In genomic region chr9:72894796-72895352, GRCm38 (mm10) we compare ENCODE assay signal across 18 mouse cellular contexts. TPM values are rescaled to one million over a fixed set of nuclear protein-coding genes. Genes with fewer than 3 reads are reported as not detected.
DNase-seq lines count a peak whose midpoint lies in the region; ATAC-seq and TF ChIP-seq lines count a peak whose summit lies in the region.
"Had no signal": no experiment of that assay in that cellular context is flagged by ENCODE, and none has a peak within 500 bp of the region (broad histone marks: within the 10 kb centered on the region; RNA-seq: fewer than 3 reads in every experiment).

No protein-coding gene starts in this region.

- WGBS in hindbrain, postnatal 0 days: 95% methylated on average over 6 of the region's 6 CpGs
- WGBS in hindbrain, embryonic 13.5 days: 96% methylated on average over 6 of the region's 6 CpGs
- WGBS in lung, postnatal 0 days: 96% methylated on average over 6 of the region's 6 CpGs
- 97% methylated on average over 6 of the region's 6 CpGs for WGBS in hindbrain, embryonic 14.5 days

- peak; percentile 12; the same call in 1 of the 2 replicates for TF ChIP-seq CTCF in hindbrain, postnatal 0 days (IDR thresholded peaks at IDR 0.05; ENCODE audit: low read depth)
- TF ChIP-seq CTCF in lung, postnatal 0 days (IDR thresholded peaks at IDR 0.05): peak; percentile 38

- TF ChIP-seq EP300 in lung, postnatal 0 days (IDR thresholded peaks at IDR 0.05): no peak

- no peaks in the 10 kb centered on the region for H3K4me1 ChIP-seq in hindbrain, postnatal 0 days (ENCODE audit: insufficient read depth, low read length)
- no peaks in the 10 kb centered on the region for H3K4me1 ChIP-seq in hindbrain, embryonic 13.5 days (replicated peaks)
- no peaks in the 10 kb centered on the region for H3K4me1 ChIP-seq in lung, postnatal 0 days (ENCODE audit: insufficient read depth, low read depth, low read length)
- no peaks in the 10 kb centered on the region for H3K4me1 ChIP-seq in hindbrain, embryonic 14.5 days (replicated peaks; ENCODE audit: control insufficient read depth, insufficient read depth, low read length)
- H3K4me1 ChIP-seq: forebrain, embryonic 12.5 days; hindbrain, embryonic 12.5 days; midbrain, embryonic 12.5 days; stomach, embryonic 15.5 days had no signal

- H3K9me3 ChIP-seq in hindbrain, postnatal 0 days (ENCODE audit: low read length): no peaks in the 10 kb centered on the region
- no peaks in the 10 kb centered on the region for H3K9me3 ChIP-seq in hindbrain, embryonic 13.5 days
- H3K9me3 ChIP-seq in lung, postnatal 0 days (ENCODE audit: low read length): no peaks in the 10 kb centered on the region
- no peaks in the 10 kb centered on the region for H3K9me3 ChIP-seq in hindbrain, embryonic 14.5 days (ENCODE audit: control insufficient read depth, low read length)
- H3K9me3 ChIP-seq: forebrain, embryonic 12.5 days; hindbrain, embryonic 12.5 days; limb, embryonic 15.5 days; stomach, embryonic 15.5 days had no signal

- H3K27me3 ChIP-seq in hindbrain, postnatal 0 days (ENCODE audit: insufficient read depth, low read length): no peaks in the 10 kb centered on the region
- H3K27me3 ChIP-seq in hindbrain, embryonic 13.5 days: no peaks in the 10 kb centered on the region
- no peaks in the 10 kb centered on the region for H3K27me3 ChIP-seq in lung, postnatal 0 days (replicated peaks; ENCODE audit: insufficient read depth, low read length)
- H3K27me3 ChIP-seq in hindbrain, embryonic 14.5 days (ENCODE audit: control insufficient read depth, insufficient read depth, low read length): no peaks in the 10 kb centered on the region
- H3K27me3 ChIP-seq: forebrain, embryonic 12.5 days; hindbrain, embryonic 12.5 days; limb, embryonic 15.5 days; midbrain, embryonic 12.5 days; stomach, embryonic 15.5 days had no signal

- DNase-seq in hindbrain, postnatal 0 days (ENCODE audit: low spot score): no peak
- DNase-seq in lung, postnatal 0 days (ENCODE audit: low spot score): no peak
- DNase-seq in lung, postnatal 14 days: no peak
- DNase-seq in MEL-GATA-1-ER (ENCODE audit: extremely low read depth, low read depth): peak; percentile 57
- no peak for DNase-seq in hindbrain, embryonic 14.5 days (ENCODE audit: low spot score)
- DNase-seq: adrenal gland, adult 2 months; cerebellum, adult 2 months; heart, adult 18-20 months; kidney, adult 9 months; lung, postnatal 36 days; thymus, postnatal 25 days had no signal

- H3K27ac ChIP-seq in hindbrain, postnatal 0 days: no peak overlapping the region
- no peak overlapping the region for H3K27ac ChIP-seq in hindbrain, embryonic 13.5 days
- no peak overlapping the region for H3K27ac ChIP-seq in lung, postnatal 0 days (ENCODE audit: low read length)
- H3K27ac ChIP-seq in hindbrain, embryonic 14.5 days: no peak overlapping the region
- H3K27ac ChIP-seq: forebrain, embryonic 12.5 days; hindbrain, embryonic 12.5 days; limb, embryonic 15.5 days; midbrain, embryonic 12.5 days; stomach, embryonic 15.5 days had no signal

- no peak for ATAC-seq in hindbrain, postnatal 0 days
- no peak for ATAC-seq in hindbrain, embryonic 13.5 days (ENCODE audit: low FRiP score)
- ATAC-seq in lung, postnatal 0 days: no peak
- ATAC-seq in inflammation-experienced regulatory T-cells, adult 6 months: no peak
- no peak for ATAC-seq in hindbrain, embryonic 14.5 days (ENCODE audit: low FRiP score)

- no peak overlapping the region for H3K9ac ChIP-seq in hindbrain, postnatal 0 days (replicated peaks; ENCODE audit: low read length)
- no peak overlapping the region for H3K9ac ChIP-seq in hindbrain, embryonic 13.5 days
- no peak overlapping the region for H3K9ac ChIP-seq in lung, postnatal 0 days (replicated peaks; ENCODE audit: low read depth)
- H3K9ac ChIP-seq in hindbrain, embryonic 14.5 days: no peak overlapping the region
- H3K9ac ChIP-seq: forebrain, embryonic 12.5 days; hindbrain, embryonic 12.5 days; limb, embryonic 15.5 days; midbrain, embryonic 12.5 days; stomach, embryonic 15.5 days had no signal

- H3K36me3 ChIP-seq in hindbrain, postnatal 0 days (ENCODE audit: insufficient read depth, low read length): no peaks in the 10 kb centered on the region
- H3K36me3 ChIP-seq in hindbrain, embryonic 13.5 days: 0 out of 2 replicates have a peak, but pooled peaks cover 3% of the 10 kb centered on the region
- no peaks in the 10 kb centered on the region for H3K36me3 ChIP-seq in lung, postnatal 0 days (ENCODE audit: insufficient read depth, low read length)
- no peaks in the 10 kb centered on the region for H3K36me3 ChIP-seq in hindbrain, embryonic 14.5 days (replicated peaks; ENCODE audit: control insufficient read depth, insufficient read depth)
- H3K36me3 ChIP-seq: limb, embryonic 15.5 days; stomach, embryonic 15.5 days had no signal

- H3K4me2 ChIP-seq in hindbrain, postnatal 0 days (ENCODE audit: low read depth, low read length): no peak overlapping the region
- no peak overlapping the region for H3K4me2 ChIP-seq in hindbrain, embryonic 13.5 days
- H3K4me2 ChIP-seq in lung, postnatal 0 days (replicated peaks; ENCODE audit: low read depth, low read length): no peak overlapping the region
- no peak overlapping the region for H3K4me2 ChIP-seq in hindbrain, embryonic 14.5 days (replicated peaks)
- H3K4me2 ChIP-seq: forebrain, embryonic 12.5 days; hindbrain, embryonic 12.5 days; limb, embryonic 15.5 days; midbrain, embryonic 12.5 days; stomach, embryonic 15.5 days had no signal

- no peak overlapping the region for H3K4me3 ChIP-seq in hindbrain, postnatal 0 days (ENCODE audit: low read length)
- no peak overlapping the region for H3K4me3 ChIP-seq in hindbrain, embryonic 13.5 days
- no peak overlapping the region for H3K4me3 ChIP-seq in lung, postnatal 0 days (ENCODE audit: low read depth, low read length)
- H3K4me3 ChIP-seq in hindbrain, embryonic 14.5 days (replicated peaks; ENCODE audit: low read length): no peak overlapping the region
- H3K4me3 ChIP-seq: forebrain, embryonic 12.5 days; hindbrain, embryonic 12.5 days; limb, embryonic 15.5 days; midbrain, embryonic 12.5 days; stomach, embryonic 15.5 days had no signal

RNA-seq across cellular contexts. Expression of gene Pygo1, which starts 30.6 kb away (rescaled TPM):
- 30.4 and 32.0 TPM in 2 replicates for total RNA-seq in hindbrain, postnatal 0 days (2014; rRNA removed)
- 8.5 and 9.2 TPM in 2 replicates for polyA plus RNA-seq in hindbrain, postnatal 0 days (2015; fragmentation: Nextera tagmentation; extraction: Ambion mirVana)
- 13.3 and 13.6 TPM in 2 replicates for polyA plus RNA-seq in hindbrain, embryonic 13.5 days (2015; fragmentation: Nextera tagmentation; extraction: Ambion mirVana)
- polyA plus RNA-seq in lung, postnatal 0 days (2015; fragmentation: Nextera tagmentation; extraction: Ambion mirVana): 1.8 TPM in 2 replicates
- polyA plus RNA-seq in inflammation-experienced regulatory T-cells, adult 6 months (2017; shearing (Covaris generic)): not detected
- polyA plus RNA-seq in hindbrain, embryonic 14.5 days (2014; fragmentation: Nextera tagmentation; extraction: Ambion mirVana): 18.1 and 18.3 TPM in 2 replicates
